Mouse (Mus musculus) kidney, postnatal 25 days (tissue): ENCODE results near the gene Cd177.
"Not testable (repeated sequence)": the region's sequence is repeated elsewhere in the genome, so short reads cannot be mapped to it uniquely, and the experiment has no call there.

Source experiments
- DNase-seq, 2 experiments: peaks; one replicate each; pipeline ENCODE4 v3.0.0; 2021; ENCODE audit warnings: mixed read lengths in 2 of 2

The Cd177 gene

DNA sequence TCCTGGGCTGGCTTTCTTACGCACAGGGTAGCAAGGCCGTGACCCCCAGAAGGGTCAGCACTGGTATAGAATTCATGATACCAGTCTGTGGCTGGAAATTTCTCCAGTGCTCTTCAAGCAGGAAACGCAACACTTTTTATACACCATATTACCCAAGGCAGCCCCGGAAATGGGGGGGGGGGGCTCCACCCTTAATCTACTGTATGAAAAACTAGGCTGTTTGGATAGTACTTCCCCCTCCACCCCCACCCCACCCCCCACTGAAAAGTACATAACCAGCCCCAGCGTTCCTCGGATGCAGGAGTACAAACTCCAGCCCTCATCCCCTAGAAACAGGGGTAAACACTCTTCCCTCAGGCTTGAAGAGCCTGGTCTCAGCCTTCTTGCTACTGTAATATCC is at the start of gene Cd177:
Gene Cd177, minus strand, starts transcription at position 101 of the 400 bp plus-strand sequence.
- DNase-seq: no peak

DNA sequence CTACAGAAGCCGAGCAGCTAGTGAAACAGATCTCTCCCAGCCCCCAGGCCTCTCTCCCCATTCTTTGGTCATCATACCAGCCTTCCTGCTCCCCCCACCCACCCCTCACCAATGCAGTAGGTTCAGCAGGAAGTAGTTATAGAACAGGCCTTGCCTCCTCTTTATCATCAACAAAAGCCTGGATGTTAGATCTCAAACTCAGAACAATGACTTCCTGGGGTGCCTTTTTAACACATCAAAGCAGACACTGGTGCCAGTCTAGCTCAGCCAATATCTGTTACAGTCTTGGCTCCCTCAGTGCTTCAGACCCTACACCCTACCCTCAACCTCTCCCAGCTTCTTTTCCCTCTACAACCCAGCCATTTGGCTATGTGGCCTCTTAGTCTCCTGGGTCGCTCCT is 48.9 kb upstream of the Cd177 start:
- DNase-seq: no peak

DNA sequence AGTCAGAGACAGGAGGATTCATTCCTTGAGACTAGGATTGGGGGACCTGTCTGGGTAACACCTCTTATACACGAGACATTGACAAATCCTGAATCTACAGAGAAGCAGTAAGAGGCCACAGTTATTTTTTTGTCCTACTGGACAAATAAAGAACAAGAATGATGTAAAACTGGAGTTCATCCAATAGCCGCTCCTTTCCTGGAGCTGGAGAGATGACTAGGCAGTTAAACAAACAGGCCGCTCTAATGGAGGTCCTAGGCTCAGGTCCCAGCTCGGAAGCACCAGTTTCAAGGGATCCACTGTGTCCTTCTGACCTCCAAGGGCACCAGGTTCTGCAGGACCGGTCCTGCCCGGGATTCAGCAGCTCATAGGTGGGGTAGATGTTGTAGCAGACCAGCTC is 44.7 kb upstream of the Cd177 start:
- DNase-seq: no peak

DNA sequence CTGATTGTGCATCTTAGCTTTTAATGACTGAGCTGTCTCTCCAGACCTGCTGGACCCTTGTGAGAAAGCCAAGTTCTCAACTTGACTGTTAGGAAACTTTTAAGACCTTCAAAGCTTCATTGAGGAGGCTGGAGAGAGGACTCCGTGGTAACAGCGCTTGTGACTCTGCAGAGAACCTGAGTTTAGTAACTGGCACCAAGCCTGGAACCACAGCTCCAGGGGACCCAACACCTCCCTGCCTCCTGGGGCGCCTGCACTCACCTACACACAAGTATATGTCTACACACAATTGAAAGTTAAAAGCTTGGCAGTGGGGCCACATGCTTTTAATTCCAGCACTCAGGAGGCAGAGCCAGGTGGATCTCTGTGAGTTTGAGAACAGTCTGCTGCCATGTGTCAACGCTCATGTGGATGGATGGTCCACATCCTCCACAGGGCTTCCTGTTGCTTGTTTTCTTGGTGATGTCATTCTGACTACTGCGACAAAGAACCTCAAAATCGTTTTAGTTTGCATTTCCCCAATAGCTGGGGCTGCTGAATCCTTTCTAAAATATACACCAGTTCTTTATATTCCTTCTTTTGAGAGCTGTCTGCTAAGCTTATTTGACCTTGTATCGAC is 42.1 kb upstream of the Cd177 start:
- DNase-seq: no peak

DNA sequence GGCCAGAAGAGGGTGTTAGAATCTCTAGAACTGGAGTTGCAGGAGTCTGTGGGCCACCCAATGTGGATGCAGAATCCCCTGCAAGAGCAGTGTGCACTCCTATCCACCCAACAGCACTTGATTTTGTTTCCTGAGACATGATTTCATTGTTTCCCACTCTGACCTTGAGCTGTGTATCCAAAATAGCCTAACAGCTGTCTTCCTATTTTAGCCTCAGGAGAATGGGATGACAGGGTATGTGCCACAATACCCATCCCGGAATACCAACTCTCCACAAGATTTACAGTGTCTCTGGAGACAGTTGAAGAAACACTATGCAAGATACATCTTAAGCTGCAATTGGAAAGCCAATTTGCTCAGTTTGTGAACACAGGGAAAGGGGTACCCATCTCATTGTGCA is 37.8 kb upstream of the Cd177 start:
- no peak for DNase-seq

DNA sequence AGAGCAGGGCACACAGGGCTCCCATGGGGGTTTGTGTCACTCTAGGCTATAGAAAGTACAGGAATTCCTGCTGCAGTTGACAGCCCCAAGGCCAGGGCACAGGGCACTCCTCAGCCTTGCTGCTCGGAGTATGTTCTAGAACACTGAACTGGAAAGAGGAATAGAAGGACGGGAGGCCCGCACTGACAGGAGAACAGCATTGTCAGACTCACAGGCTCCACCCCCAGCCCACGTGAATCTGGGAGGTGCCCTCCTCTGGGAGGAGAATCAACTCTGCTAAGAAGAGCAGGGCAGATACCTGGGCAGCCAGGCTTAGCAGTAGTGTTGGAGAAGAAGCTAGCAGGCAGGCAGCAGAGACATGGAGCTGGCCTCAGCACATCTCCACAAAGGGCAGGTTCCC is 16.8 kb upstream of the Cd177 start, which contains the start of gene Ceacam10:
Gene Ceacam10, plus strand, starts transcription at position 289 of the 400 bp plus-strand sequence.
- DNase-seq: not testable (repeated sequence)

DNA sequence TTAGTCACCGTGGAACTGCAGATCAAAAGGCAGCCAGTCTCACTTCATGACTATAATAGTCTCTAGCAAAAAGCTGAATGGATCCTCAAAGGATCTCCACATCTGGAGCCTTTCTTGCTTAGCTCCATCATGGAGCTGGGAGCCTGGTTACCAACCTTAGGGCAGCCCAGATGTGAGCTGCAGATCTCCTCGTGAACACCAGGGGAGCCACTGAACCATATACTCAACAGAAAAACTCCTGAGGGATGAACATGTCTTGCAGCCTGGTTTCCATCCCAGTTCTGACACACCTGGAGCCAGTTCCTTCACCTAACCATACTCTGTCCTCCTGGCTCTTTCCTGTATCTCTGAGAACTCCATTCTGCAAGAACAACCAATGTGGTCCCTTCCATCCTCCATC is 16.0 kb upstream of the Cd177 start:
- no peak for DNase-seq

DNA sequence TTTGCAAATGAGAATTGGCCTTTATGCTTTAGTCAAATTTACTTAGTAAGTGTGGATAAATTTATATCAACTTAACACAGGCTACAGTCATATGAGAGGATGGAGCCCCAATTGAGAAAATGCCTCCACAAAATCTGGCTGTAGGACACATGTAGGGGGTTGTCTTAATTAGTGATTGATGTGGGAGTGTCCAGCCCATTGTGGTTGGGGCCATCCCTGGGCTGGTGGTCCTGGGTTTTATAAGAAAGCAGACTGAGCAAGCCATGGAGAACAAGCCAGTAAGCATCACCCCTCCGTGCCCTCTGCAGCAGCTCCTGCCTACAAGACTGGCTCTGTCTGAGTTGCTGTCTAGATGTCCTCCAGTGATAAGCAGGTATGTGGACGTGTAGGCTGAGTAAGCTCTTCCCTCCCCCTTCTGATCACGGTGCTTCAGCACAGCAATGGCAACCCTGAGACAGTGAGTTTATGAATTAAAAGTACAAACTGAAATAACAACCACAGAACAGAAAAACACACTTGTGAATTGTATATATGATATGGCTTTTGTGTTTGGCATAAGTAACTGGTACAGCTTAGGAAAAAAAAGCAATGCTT is 13.9 kb upstream of the Cd177 start:
- DNase-seq: no peak

DNA sequence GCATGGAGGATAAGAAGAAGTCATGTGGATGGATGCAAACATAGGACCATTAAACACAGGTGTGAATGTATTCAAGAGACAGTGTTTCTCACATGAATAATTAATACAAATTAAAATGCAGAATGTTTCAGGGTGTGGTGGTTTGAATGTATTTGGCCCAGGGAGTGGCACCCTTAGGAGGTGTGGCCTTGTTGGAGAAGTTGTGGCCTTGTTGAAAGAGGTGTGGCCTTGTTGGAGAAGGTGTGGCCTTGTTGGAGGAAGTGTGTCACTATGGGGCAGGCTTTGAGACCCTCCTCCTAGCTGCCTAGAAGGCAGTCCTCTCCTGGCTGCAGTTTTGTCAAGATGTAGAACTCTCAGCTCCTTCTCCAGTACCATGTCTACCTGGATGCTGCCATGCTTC is 11.2 kb upstream of the Cd177 start:
- DNase-seq: no peak

DNA sequence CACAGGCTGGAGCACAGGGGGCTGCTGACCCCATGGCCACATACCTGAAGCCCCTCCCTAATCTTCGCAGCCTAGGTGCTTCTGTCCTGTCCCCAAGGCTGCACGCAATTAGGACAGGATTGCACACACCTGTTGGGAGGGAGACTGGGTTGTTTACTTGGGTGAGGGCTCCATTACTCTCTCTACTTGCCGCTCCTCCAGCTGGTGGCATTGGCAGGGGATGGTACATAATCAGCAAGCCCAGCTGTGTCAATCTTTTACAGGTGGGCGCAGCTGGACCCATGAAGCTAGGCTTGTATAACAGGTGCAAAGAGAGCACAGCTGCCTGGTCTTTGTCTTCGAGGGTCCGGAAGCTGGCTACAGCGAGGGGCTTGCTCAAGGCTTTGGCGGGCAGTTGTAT is 2.5 kb upstream of the Cd177 start:
- no peak for DNase-seq

DNA sequence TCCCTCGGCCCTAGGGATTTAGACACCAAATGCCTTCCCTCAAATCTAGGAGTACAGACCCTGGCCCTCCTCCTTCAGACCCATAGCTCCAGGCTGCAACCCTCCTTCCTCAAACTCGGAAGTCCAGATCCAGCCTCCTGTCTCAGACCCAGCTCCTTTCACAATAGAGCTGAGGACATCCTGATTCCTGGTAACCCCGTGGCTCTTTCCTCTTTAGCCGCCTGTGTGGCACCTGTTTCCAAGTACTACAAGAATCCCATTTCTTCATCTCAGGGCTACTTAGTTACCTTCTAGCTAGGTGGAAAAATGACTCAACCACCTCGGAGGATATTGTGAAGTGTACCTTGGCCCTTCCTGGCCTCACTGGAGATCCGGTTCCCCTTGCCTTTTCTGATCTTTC is 1.1 kb upstream of the Cd177 start:
- DNase-seq: no peak

DNA sequence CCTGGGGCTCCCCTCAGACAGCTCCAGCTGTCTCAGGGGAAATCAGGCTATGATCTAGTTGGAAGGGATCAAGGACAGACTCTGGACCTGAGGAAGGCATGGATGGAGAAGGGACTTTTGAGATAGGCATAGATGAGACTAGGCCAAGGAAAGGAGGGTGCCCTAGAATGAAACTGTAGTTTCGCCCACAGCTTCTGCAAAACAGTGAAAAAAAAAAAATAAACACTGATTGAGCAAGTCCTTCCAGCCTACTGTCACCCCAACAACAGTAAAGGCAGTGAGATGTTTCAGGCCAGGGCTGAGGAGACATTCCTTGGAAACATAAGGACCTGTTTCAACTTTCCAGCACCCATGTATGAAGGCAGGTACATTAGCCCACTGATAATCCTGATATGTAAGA is 1.6 kb downstream of the Cd177 start:
- no peak for DNase-seq

DNA sequence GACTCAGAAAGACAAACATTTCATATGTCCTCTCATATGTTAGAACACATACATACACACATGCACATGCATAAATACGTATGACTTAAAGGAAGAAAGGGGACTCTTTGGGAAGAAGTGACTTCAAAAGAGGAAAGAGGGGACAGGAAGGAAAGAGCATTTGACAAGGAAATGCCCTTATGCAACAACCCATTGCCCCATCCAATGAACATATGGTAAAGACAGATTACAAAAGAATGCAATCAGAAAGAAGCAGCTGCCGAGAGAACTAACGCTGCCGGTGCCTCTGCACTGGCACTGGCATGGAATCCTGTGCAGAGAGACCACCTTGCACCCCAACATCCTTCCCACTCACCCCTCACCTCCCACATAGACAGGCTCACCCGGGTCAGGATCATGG is 6.6 kb downstream of the Cd177 start:
- no peak for DNase-seq

DNA sequence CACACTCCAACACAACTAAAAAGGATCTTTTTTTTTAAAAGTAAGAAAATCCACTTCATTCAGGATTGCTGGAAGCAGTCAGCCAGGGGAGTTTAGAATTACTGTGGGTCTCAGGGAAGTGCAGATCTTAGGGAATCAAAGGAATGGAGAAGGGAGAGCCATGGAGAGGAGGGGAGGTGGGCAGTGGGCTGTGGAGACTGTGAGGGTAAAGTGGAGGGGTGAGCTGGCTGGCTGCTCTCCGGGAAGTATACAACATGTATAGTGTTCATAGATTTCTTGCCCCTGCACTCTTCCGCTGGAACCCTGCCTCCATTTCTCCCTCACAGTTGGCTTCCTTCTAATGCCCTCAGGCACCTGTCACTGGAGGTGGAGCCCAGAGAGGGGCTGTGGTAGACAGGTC is 8.5 kb downstream of the Cd177 start:
- no peak for DNase-seq

DNA sequence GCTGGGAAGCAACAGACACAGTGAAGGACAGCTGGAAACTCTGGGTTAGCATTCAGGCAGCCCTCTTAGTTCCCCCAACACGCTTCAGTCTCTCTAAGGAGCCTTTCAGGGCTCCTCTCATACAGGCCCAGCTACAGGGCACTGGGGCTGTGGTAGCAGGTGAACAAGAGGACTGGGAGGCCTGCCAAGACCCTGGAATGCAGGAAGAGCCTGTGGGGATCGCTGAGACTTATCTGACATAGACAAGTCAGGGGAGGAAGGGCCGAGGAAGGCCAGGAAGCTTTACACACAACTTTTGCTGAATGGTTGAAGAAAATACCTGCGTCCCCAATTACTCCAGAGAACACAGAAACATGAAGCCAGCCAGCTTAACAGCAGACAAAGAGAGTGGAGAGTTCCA is 9.4 kb downstream of the Cd177 start:
- DNase-seq: no peak

DNA sequence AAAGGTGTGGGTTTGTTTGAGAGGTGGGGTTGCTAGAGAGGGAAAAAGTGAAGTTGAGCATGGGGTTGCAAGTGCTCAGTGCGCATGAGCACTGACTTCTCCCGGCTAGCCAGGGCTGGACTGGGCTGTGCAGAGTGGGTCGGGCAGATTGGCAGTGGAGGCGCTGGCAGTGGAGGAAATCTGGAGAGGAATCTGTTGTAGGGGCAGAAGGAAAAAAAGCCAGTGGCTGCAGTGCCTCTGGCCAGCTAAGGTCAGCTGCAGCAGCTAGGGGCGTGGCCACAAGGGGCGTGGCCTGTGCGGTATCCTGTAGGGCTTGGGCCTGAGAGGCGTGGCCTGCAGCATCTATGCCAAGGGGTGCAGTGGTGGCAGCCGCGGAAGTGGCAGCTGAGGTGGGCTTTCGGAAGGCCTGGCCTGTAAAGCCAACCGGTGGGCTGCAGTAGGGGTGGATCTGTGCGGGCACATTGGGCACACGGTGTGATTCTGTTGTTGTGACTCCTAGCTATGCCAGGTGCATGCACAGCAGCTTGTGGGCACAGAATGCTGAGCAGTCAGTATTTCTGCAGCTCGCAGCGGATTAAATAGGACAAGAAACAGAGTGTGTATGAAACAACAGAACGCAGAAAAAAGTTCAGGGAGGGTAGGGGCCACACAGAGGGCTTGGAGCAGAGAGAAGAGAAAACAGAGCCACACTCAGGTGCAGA is 24.0 kb downstream of the Cd177 start:
- peak; percentile 38 to 68 for DNase-seq

DNA sequence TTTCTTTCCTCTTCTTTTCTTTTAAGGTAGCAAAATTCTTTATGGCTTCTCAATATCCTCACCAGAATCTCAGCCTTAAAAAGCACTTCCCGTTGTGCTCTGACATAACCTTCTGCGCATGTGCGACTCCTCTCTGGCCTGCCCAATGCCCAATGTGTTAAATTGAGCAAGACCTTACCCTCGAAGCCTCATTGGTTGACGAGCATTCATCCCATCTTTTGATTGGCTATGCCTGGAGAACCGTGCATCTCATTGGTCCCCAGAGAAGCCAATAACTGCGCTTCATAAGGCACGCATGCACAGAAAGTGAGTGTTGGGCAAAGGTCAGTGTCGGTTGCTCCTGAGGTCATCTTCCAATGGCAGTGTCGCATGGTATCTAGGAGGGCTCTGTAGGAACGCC is 33.3 kb downstream of the Cd177 start, which contains the start of gene Gm4763:
Gene Gm4763, minus strand, starts transcription at position 101 of the 400 bp plus-strand sequence.
- DNase-seq: not testable (repeated sequence)

DNA sequence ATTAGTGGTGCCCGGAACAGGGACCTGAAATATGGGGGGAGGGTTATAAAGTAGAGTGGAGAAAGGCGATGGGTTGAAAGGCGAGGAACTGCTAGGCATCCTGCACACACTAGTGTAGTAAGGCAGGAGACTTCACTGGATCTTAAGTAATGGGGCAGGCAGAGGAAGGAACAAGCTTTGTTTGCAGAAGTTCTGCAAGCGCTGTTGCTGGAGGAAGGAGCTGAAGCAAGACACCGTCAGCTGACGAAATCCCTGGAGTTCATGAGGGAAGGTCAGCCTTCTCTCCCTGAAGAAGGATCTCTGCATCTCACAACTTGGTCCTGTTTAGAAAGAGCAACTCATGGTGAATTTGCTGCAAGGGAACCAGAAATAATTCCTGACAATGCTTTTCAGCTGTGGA is 45.1 kb downstream of the Cd177 start:
- no peak for DNase-seq

DNA sequence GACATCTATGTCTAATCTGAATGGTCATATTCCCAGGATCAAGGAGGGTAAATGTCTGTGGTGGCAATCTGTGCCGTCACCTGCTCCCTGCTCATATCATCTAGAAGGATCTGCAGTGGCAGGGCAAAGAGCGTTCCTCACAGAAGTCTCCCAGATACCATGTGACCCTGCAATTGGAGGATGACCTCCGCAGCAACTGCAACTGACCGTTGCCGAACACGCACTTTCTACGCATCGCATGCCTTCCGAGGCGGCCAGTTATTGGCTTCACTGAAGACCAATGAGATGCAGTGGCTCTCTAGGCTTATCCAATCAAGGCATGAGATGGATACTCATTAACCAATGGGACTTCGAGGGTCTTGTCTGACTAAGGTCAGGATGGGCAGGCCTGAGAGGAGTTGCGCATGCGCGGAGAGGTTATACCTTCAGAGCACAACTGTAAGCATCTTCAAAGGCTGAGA is 51.2 kb downstream of the Cd177 start, which contains the start of gene BC049730:
Gene BC049730, plus strand, starts transcription at position 411 of the 461 bp plus-strand sequence.
- DNase-seq: no peak

DNA sequence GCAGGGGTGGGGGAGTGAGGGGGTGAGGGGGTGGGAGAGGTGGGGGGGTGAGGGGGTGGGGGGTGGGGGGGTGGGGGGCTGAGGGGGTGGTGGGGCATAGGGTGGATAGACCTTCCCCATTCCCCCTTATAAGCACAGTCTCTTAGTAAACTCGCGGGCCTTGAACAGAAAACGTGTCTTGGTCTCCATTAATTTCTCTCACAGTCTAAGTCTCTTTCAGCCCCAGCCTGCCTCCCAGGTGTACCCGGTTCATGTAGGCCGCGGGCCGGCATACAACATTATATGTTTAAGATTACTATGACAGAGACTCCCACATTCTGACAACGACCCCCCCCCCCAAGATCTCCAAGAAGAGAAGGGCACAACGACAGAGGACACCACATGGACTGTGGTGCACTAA is 57.3 kb downstream of the Cd177 start:
- DNase-seq: not testable (repeated sequence)

DNA sequence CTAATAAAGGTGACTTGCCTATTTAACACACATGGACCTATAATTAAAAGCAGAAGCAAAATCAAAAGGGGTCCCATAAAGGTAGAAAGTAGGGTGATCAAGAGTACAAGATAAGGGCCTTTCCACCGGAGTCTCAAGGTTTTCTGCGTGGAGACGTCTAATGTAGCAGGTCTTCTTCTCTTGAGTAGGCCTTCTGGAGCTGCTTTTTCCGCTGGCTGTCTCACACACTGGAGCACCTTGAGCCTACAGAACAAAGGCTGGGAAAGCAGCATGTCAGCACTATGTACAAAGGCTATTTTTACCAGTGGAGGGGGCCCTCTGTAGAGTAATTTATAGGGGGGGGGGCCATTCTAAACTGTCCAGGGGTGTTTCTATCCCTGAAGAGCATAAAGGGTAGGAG is 62.2 kb downstream of the Cd177 start:
- DNase-seq: not testable (repeated sequence)
